Mouse (Mus musculus) ES-E14 (cell line): ENCODE data around the gene Hsd17b14.

Experiments used
- CHD2 ChIP-seq: IDR thresholded peaks from 2 replicates; pipeline ENCODE4 v1.6.1; 2014; ENCODE audit warnings: mild to moderate bottlenecking, low read depth, low read length, inconsistent platforms
- HCFC1 ChIP-seq: IDR thresholded peaks from 2 replicates; pipeline ENCODE4 v1.6.1; 2012; ENCODE audit warnings: low read length, inconsistent platforms, borderline replicate concordance; ENCODE audit not compliant: insufficient read depth
- MAFK ChIP-seq: IDR thresholded peaks from 2 replicates; pipeline ENCODE4 v1.6.1; 2014; ENCODE audit warnings: mild to moderate bottlenecking, low read depth, low read length, inconsistent platforms; ENCODE audit not compliant: insufficient read depth
- ZC3H11A ChIP-seq: IDR thresholded peaks from 2 replicates; pipeline ENCODE4 v1.6.1; 2012; ENCODE audit warnings: low read depth, mild to moderate bottlenecking, inconsistent platforms, low read length, borderline replicate concordance
- ZNF384 ChIP-seq: IDR thresholded peaks from 2 replicates; pipeline ENCODE4 v1.6.1; 2012; ENCODE audit warnings: low read depth, low read length, inconsistent platforms

DNA sequence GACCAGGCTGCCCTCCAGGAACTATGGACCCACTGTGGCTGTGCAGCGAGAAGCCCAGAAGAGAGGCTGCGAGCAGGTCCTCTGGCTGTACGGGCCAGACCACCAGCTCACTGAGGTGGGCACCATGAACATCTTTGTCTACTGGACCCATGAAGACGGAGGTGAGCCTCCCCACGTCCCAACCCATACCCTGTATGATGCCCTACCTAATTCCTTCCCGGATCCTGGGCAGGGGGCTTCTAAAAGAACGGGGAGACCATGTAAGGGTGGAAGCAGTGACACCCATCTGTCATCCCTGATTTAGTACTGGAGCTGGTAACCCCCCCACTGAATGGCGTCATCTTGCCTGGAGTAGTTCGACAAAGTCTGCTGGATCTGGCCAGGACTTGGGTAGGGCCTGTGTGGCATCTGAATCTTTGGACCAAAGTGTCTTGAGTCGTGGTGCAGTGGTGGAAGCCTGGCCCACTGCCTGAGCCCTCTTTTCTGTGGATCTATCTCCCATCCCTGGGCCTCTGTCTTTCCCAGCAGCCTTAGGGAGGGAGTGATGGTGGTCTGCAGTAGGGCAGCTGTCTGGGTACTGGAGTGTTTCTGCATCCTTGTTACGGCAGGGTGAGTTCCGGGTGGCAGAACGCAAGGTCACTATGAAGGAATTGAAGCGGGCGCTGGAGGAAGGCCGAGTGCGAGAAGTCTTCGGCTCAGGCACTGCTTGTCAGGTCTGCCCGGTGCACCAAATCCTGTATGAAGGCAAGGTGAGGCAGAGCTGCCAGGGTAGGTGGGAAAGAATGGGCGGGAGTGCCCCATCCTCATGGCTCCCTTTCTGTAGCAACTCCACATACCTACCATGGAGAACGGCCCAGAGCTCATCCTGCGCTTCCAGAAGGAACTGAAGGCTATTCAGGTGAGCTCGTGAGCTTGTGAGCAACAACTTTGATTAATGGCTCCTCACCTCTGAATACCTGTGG is 33.2 kb downstream of the Hsd17b14 start:
- TF ChIP-seq CHD2 (no peak), ZNF384 (no peak), MAFK (no peak), HCFC1 (no peak), ZC3H11A (no peak)
